Mouse (Mus musculus): ENCODE results near the gene Matk. TPM values are rescaled to one million over a fixed set of nuclear protein-coding genes. Genes with fewer than 3 reads are reported as not detected.
A peak's percentile ranks its signal among the peaks of the same experiment; 100 is the strongest.

Gene Matk
- polyA plus RNA-seq, 1 experiment: 0.67 TPM

DNA sequence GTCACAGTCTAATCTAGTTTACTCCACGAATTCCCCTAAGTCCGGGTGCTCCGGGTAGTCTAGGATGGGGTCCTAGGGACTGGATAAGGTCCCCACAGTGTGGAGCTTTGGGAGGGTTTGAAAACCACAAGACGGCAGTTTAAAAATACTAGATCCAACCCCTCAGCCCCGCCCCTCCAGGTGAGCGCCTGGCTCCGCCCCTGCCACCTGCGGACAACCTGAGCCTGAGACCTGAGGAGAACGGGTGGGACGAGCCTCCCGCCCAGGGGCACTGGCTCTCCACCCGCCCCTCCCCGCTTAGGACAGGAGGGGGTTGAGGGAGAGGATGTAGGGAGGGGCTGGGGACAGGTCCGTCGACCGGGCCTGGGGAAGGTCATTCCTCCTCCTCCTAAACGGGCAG, 32.0 kb downstream of the Matk start:
- H3K4me2 ChIP-seq (ENCODE audit: low read depth): no peak overlapping the region
- TF ChIP-seq TCF12 (IDR thresholded peaks at IDR 0.05; ENCODE audit: insufficient read depth, poor library complexity, severe bottlenecking) (no peak), USF1 (IDR thresholded peaks at IDR 0.05; ENCODE audit: low read depth) (no peak), POLR2A (IDR thresholded peaks at IDR 0.05; ENCODE audit: insufficient read length, low read depth) (no peak), POLR2AphosphoS2 (IDR thresholded peaks at IDR 0.05; ENCODE audit: insufficient read length, low read depth) (no peak), REST (IDR thresholded peaks at IDR 0.05; ENCODE audit: insufficient read depth, insufficient read length) (no peak), MAX (IDR thresholded peaks at IDR 0.05; ENCODE audit: low read depth) (no peak), TCF3 (IDR thresholded peaks at IDR 0.05; ENCODE audit: insufficient read length, low read depth) (no peak), SRF (IDR thresholded peaks at IDR 0.05; ENCODE audit: control insufficient read depth, insufficient read length, low read depth) (no peak), CEBPB (IDR thresholded peaks at IDR 0.05; ENCODE audit: insufficient read depth, poor library complexity, severe bottlenecking) (no peak), MYOD1 (IDR thresholded peaks at IDR 0.05; ENCODE audit: control insufficient read depth in 1 of 3, insufficient read length in 2 of 3, low read depth in 2 of 3) (no peak), MYOG (IDR thresholded peaks at IDR 0.05; ENCODE audit: control insufficient read depth in 1 of 3, insufficient read depth in 1 of 3, insufficient read length in 2 of 3, low read depth in 2 of 3) (no peak), E2F4 (IDR thresholded peaks at IDR 0.05; ENCODE audit: insufficient read depth) (no peak)
- H3K27me3 ChIP-seq (ENCODE audit: control insufficient read depth, insufficient read depth, insufficient read length): peaks cover 36% of the 10 kb centered on the region
- H3K79me2 ChIP-seq (ENCODE audit: control insufficient read depth, insufficient read depth): no peaks in the 10 kb centered on the region
- H3K4me3 ChIP-seq: no peak overlapping the region
- H3K36me3 ChIP-seq (ENCODE audit: control insufficient read depth, insufficient read depth): no peaks in the 10 kb centered on the region
- no peak overlapping the region for H3ac ChIP-seq (ENCODE audit: control insufficient read depth, insufficient read length)

DNA sequence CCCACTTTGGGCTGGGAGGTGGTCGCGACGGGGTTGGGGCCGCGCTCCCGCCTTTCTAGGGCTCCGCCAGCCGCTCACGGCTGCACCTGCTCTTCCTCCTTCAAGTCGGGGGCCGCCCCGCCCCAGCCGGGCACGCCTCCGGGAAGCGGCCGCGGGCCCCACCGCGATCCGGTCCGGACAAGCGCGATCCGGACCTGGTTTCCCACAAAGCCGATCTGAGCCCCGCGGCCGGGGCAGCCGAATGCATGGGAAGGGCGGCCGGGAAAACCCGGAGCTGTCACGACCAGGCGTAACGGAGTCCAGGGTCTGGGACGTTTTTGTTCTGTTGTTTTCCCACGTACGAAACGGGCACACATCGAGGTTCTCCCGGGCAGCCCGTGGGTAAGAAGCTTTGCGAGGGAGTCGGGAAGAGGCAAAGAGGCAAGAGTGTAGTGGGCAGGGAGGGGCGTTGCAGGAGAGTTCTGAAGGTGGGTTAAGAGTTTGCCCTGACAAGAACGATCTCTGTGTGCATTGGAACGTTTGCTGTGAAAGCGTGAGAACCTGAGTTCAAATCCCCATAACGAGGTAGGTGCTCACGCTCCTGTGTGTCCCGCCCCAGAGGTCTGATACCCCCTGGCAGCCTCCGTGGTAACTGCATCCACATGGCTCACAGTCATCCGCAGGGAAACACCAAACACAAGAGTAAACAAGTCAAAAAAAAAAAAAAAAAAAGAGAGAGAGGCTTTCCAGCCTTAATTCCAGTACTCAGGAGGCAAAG, 33.1 kb downstream of the Matk start:
- peak in 1 of 3 experiments; percentile 58 for TF ChIP-seq MYOD1 (IDR thresholded peaks at IDR 0.05; ENCODE audit: control insufficient read depth in 1 of 3, insufficient read length in 2 of 3, low read depth in 2 of 3)
- TF ChIP-seq REST (IDR thresholded peaks at IDR 0.05; ENCODE audit: insufficient read depth, insufficient read length): no peak
- TF ChIP-seq SRF (IDR thresholded peaks at IDR 0.05; ENCODE audit: control insufficient read depth, insufficient read length, low read depth): no peak
- TF ChIP-seq CEBPB (IDR thresholded peaks at IDR 0.05; ENCODE audit: insufficient read depth, poor library complexity, severe bottlenecking): no peak
- no peak for TF ChIP-seq E2F4 (IDR thresholded peaks at IDR 0.05; ENCODE audit: insufficient read depth)
- TF ChIP-seq MYOG (IDR thresholded peaks at IDR 0.05; ENCODE audit: control insufficient read depth in 1 of 3, insufficient read depth in 1 of 3, insufficient read length in 2 of 3, low read depth in 2 of 3): peak in 1 of 3 experiments; percentile 53

DNA sequence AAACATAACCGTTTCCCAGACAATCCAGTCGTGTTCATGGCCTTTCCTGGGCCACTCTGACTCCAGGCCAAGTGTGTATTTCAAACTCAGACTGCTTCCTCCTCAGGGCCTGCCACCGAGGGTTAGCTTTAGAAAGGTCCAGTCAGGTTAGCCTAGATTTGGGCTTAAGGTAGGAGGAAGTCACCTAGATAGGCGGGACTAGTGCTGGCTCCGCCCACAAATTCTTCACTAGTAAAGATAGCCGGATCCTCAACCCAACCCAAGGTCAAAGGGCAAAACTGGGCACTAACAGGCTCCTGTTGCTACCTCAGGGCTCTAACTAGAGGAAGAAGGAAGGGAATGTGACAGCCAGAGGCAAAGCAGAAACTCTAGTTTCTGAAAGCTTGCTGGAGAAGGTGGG, 33.9 kb downstream of the Matk start:
- Histone ChIP-seq H3K4me3 (peak overlapping the region; percentile 9), H3K4me2 (ENCODE audit: low read depth) (no peak overlapping the region), H3K27me3 (ENCODE audit: control insufficient read depth, insufficient read depth, insufficient read length) (peaks cover 29% of the 10 kb centered on the region), H3K79me2 (ENCODE audit: control insufficient read depth, insufficient read depth) (no peaks in the 10 kb centered on the region), H3K36me3 (ENCODE audit: control insufficient read depth, insufficient read depth) (no peaks in the 10 kb centered on the region), H3ac (ENCODE audit: control insufficient read depth, insufficient read length) (no peak overlapping the region)
- TF ChIP-seq TCF12 (IDR thresholded peaks at IDR 0.05; ENCODE audit: insufficient read depth, poor library complexity, severe bottlenecking) (no peak), MAX (IDR thresholded peaks at IDR 0.05; ENCODE audit: low read depth) (no peak), E2F4 (IDR thresholded peaks at IDR 0.05; ENCODE audit: insufficient read depth) (no peak), POLR2A (IDR thresholded peaks at IDR 0.05; ENCODE audit: insufficient read length, low read depth) (no peak), TCF3 (IDR thresholded peaks at IDR 0.05; ENCODE audit: insufficient read length, low read depth) (no peak), REST (IDR thresholded peaks at IDR 0.05; ENCODE audit: insufficient read depth, insufficient read length) (no peak), CEBPB (IDR thresholded peaks at IDR 0.05; ENCODE audit: insufficient read depth, poor library complexity, severe bottlenecking) (no peak)

More for the DNA sequence above, 33.1 kb downstream of the Matk start:
- Histone ChIP-seq H3ac (ENCODE audit: control insufficient read depth, insufficient read length) (no peak overlapping the region), H3K27me3 (ENCODE audit: control insufficient read depth, insufficient read depth, insufficient read length) (peaks cover 29% of the 10 kb centered on the region), H3K4me2 (ENCODE audit: low read depth) (peak overlapping the region; percentile 82), H3K36me3 (ENCODE audit: control insufficient read depth, insufficient read depth) (no peaks in the 10 kb centered on the region), H3K79me2 (ENCODE audit: control insufficient read depth, insufficient read depth) (no peaks in the 10 kb centered on the region), H3K4me3 (peak overlapping the region; percentile 9)

DNA sequence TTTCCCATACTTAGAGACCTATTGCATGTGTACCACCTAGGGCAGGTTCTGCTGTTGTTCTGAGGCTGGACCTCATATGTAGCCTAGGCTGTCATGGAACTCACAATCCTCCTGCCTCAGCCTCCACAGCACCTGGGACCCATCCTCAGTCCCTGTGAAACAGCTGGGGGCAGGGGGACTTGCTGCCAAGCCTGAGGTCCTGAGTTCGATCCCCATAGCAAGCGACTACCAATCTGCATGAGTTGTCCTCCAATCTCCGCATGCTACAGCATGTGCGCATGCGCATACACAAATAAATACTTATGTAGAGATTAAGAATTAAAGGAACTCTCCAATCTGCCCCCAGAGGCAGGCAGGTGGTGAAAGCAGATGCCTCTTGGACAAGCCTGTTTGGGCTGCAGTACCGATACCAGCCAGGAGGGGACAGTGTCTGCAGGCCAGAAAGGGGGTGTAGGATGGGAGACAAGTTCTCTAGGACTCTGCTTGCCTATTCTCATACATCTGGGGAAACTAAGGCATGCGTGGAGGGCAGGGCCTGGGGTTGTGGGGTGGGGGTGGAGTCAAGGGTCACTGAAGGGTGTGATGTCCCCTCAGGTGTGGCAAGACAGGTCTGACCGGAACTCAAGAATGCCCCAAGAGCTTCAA, 34.9 kb downstream of the Matk start:
- Histone ChIP-seq H3K27me3 (ENCODE audit: control insufficient read depth, insufficient read depth, insufficient read length) (peaks cover 29% of the 10 kb centered on the region), H3K4me3 (no peak overlapping the region), H3K79me2 (ENCODE audit: control insufficient read depth, insufficient read depth) (no peaks in the 10 kb centered on the region)

More for the DNA sequence above, 34.9 kb downstream of the Matk start:
- TF ChIP-seq TCF12 (IDR thresholded peaks at IDR 0.05; ENCODE audit: insufficient read depth, poor library complexity, severe bottlenecking): no peak
- no peak for TF ChIP-seq CEBPB (IDR thresholded peaks at IDR 0.05; ENCODE audit: insufficient read depth, poor library complexity, severe bottlenecking)
- TF ChIP-seq USF1 (IDR thresholded peaks at IDR 0.05; ENCODE audit: low read depth): no peak
- TF ChIP-seq SRF (IDR thresholded peaks at IDR 0.05; ENCODE audit: control insufficient read depth, insufficient read length, low read depth): no peak
- TF ChIP-seq POLR2A (IDR thresholded peaks at IDR 0.05; ENCODE audit: insufficient read length, low read depth): no peak
- TF ChIP-seq POLR2AphosphoS2 (IDR thresholded peaks at IDR 0.05; ENCODE audit: insufficient read length, low read depth): no peak
- no peak for TF ChIP-seq MAX (IDR thresholded peaks at IDR 0.05; ENCODE audit: low read depth)
- TF ChIP-seq MYOD1 (IDR thresholded peaks at IDR 0.05; ENCODE audit: control insufficient read depth in 1 of 3, insufficient read length in 2 of 3, low read depth in 2 of 3): no peak
- no peak for TF ChIP-seq TCF3 (IDR thresholded peaks at IDR 0.05; ENCODE audit: insufficient read length, low read depth)
- no peak for TF ChIP-seq E2F4 (IDR thresholded peaks at IDR 0.05; ENCODE audit: insufficient read depth)
- no peak for TF ChIP-seq REST (IDR thresholded peaks at IDR 0.05; ENCODE audit: insufficient read depth, insufficient read length)
- no peak for TF ChIP-seq MYOG (IDR thresholded peaks at IDR 0.05; ENCODE audit: control insufficient read depth in 1 of 3, insufficient read depth in 1 of 3, insufficient read length in 2 of 3, low read depth in 2 of 3)
- Histone ChIP-seq H3K36me3 (ENCODE audit: control insufficient read depth, insufficient read depth) (no peaks in the 10 kb centered on the region), H3ac (ENCODE audit: control insufficient read depth, insufficient read length) (no peak overlapping the region), H3K4me2 (ENCODE audit: low read depth) (no peak overlapping the region)
